Mouse (Mus musculus) liver, postnatal 0 days (tissue): ENCODE data around the gene Asap2. TPM values are rescaled to one million over a fixed set of nuclear protein-coding genes. Genes with fewer than 3 reads are reported as not detected.

Experiments
- ATAC-seq: fragments of 200-750 bp; cut with Nextera tagmentation; 2 replicates; pipeline ENCODE4 v1.8.0; 2017; ENCODE audit warnings: mild to moderate bottlenecking, moderate library complexity
- DNase-seq: peaks from one replicate; pipeline ENCODE4 v3.0.0-alpha.2; 2016
- H3K27ac ChIP-seq: fragments of 300-500 bp; sonication (generic); 2 replicates; pipeline ENCODE4 v1.5.1; 2014; ENCODE audit warnings: antibody characterized with exemption, moderate library complexity, mild to moderate bottlenecking, low read depth
- H3K27me3 ChIP-seq: fragments of 300-500 bp; sonication (generic); 2 replicates; pipeline ENCODE4 v1.6.1; 2014; ENCODE audit warnings: low read length, control low read depth, mixed read lengths; ENCODE audit not compliant: insufficient read depth
- H3K36me3 ChIP-seq: fragments of 300-500 bp; sonication (generic); replicated peaks from 2 replicates; pipeline ENCODE4 v1.6.1; 2014; ENCODE audit warnings: mild to moderate bottlenecking, control low read depth, low read length, moderate library complexity, mixed read lengths; ENCODE audit not compliant: insufficient read depth
- H3K4me1 ChIP-seq: fragments of 300-500 bp; sonication (generic); 2 replicates; pipeline ENCODE4 v1.6.1; 2014; ENCODE audit warnings: antibody characterized with exemption, mild to moderate bottlenecking, control low read depth; ENCODE audit not compliant: insufficient read depth
- H3K4me2 ChIP-seq: fragments of 300-500 bp; sonication (generic); 2 replicates; pipeline ENCODE4 v1.6.1; 2014; ENCODE audit warnings: low read depth, mild to moderate bottlenecking, low read length, moderate library complexity, mixed read lengths
- H3K4me3 ChIP-seq: fragments of 300-500 bp; sonication (generic); 2 replicates; pipeline ENCODE4 v1.5.1; 2014; ENCODE audit warnings: low read depth, low read length
- H3K9ac ChIP-seq: fragments of 300-500 bp; sonication (generic); replicated peaks from 2 replicates; pipeline ENCODE4 v1.6.1; 2014; ENCODE audit warnings: mild to moderate bottlenecking, moderate library complexity
- H3K9me3 ChIP-seq: fragments of 300-500 bp; sonication (generic); 2 replicates; pipeline ENCODE4 v1.6.1; 2016; ENCODE audit warnings: mild to moderate bottlenecking, control low read depth, low read length, mixed read lengths
- CTCF ChIP-seq: sonication (generic); IDR thresholded peaks from 2 replicates; pipeline ENCODE4 v1.5.1; 2016; ENCODE audit warnings: antibody characterized with exemption, low read depth
- EP300 ChIP-seq: IDR thresholded peaks from 2 replicates; pipeline ENCODE4 v1.6.1; 2016; ENCODE audit warnings: antibody characterized with exemption, low read depth, mild to moderate bottlenecking
- WGBS: fragments of 180-500 bp; shearing (Covaris S2); extraction: QIAGEN DNeasy Blood & Tissue Kit; methylation state at CpG from one replicate; pipeline ENCODE4 v1.1.7; 2014; ENCODE audit not compliant: insufficient replicate concordance; 5-methylcytosine and 5-hydroxymethylcytosine counted together
- polyA plus RNA-seq: library from polyadenylated mRNA; unstranded; fragments of >200 nt; fragmentation: Nextera tagmentation; extraction: Ambion mirVana; gene quantifications from 2 replicates; pipeline ENCODE4 v1.2.1, GENCODE M21; 2015

The Asap2 gene
- polyA plus RNA-seq, 1 experiment from 2014 or later: 0.96 TPM

DNA sequence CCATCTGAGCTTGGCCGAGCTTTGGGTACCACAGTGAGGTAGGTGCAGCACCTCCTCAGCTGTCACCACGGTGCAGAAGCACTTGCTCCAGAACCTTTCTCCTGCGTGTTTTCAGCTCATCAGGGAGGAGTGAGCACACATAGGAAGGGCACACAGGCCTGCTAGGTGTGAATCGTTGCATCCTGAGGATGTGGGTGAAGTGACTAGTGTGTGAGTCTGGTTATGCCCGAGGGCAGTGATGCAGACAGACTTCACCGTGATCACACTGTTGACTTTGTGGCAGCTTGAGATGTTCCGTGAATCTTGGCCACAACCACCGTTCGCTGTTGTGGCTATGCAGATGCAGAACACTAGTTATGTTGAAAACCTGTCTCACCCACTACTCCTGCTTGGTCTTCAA is 236.1 kb downstream of the Asap2 start:
- Histone ChIP-seq H3K4me1 (peaks cover 12% of the 10 kb centered on the region), H3K27me3 (no peaks in the 10 kb centered on the region), H3K4me2 (no peak overlapping the region), H3K9ac (no peak overlapping the region), H3K9me3 (no peaks in the 10 kb centered on the region), H3K36me3 (0 out of 2 replicates have a peak, but pooled peaks cover 3% of the 10 kb centered on the region), H3K4me3 (no peak overlapping the region), H3K27ac (no peak overlapping the region)
- DNase-seq (no peak), ATAC-seq (no peak)
- TF ChIP-seq EP300 (no peak), CTCF (no peak)
- 76% methylated on average over 9 of the region's 9 CpGs for WGBS

DNA sequence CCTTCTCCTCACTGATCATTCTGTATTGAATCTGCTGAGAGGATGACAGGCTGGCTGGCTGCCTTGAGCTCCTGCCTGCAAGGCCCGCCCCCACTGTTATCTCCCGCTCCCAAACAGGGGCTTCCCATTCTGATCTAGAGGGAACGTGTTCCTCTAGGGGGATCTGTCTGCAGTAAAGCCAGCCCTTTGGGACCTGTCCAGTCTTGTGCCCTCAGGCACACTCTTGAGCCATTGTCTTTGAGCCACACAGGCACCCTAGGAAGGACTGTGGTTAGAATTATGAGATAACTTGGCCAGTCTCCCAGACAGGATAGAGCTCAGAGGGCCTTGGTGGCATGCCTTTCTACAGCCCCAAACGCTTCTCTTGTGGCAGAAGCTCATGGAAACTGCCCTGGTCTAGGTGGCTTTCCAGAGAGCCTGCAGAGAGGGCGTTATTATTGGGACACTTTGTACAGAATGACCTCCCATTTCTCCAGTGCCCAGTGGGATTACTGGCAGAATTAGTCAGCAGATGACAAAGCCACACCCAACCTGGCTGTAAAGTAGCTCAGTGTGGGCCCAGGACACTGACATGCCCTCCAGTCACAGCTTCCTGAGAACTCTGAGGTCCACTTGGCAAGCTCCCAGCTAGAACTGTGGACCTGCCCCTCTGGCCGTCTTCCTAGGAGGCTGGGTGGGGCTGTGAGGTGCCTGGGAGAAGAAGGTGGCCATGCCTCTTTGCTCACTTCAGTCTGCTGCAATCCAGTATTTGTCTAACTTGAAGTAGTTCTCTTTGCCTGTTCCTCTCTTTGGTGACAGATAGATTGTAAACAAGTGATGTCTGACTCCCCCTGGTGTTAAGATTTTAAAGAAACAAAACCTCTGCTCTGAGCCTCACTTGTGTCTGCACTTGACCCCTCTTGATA is 237.1 kb downstream of the Asap2 start:
- Histone ChIP-seq H3K36me3 (0 out of 2 replicates have a peak, but pooled peaks cover 3% of the 10 kb centered on the region), H3K9ac (no peak overlapping the region), H3K4me2 (no peak overlapping the region), H3K4me1 (peaks cover 12% of the 10 kb centered on the region), H3K4me3 (no peak overlapping the region), H3K27ac (peak overlapping the region; percentile 59), H3K9me3 (no peaks in the 10 kb centered on the region), H3K27me3 (no peaks in the 10 kb centered on the region)
- ATAC-seq (peak; percentile 78), DNase-seq (peak; percentile 63)
- 42% methylated on average over 6 of the region's 6 CpGs for WGBS
- peak; percentile 54 for TF ChIP-seq CTCF
- TF ChIP-seq EP300: peak; percentile 39; the same call in 1 of the 2 replicates

DNA sequence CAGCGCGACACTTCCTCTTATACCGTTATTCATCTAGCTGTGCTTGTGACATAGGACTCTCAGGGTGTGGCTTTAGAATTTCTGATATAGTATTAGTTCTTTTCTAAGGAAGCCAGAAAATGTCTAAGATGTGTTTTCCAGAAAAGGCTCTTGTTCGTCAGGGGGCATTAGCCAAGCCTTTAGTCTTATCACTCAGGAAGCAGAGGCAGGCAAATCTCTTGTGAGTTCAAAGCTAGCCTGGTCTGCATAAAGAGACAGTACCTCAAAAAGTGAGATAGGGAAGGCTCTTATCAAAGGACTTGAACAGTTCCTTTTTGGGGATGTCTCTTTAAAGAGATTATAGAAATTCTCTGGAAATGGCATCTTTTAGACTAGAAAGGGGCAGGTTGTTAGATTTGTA is 238.4 kb downstream of the Asap2 start:
- TF ChIP-seq CTCF (no peak), EP300 (no peak)
- no peak overlapping the region for H3K4me2 ChIP-seq
- WGBS: 39% methylated on average over 4 of the region's 4 CpGs
- no peak for ATAC-seq
- H3K9ac ChIP-seq: no peak overlapping the region
- no peaks in the 10 kb centered on the region for H3K27me3 ChIP-seq
- DNase-seq: no peak
- 0 out of 2 replicates have a peak, but pooled peaks cover 3% of the 10 kb centered on the region for H3K36me3 ChIP-seq
- no peaks in the 10 kb centered on the region for H3K9me3 ChIP-seq
- H3K27ac ChIP-seq: no peak overlapping the region
- no peak overlapping the region for H3K4me3 ChIP-seq
- H3K4me1 ChIP-seq: peaks cover 12% of the 10 kb centered on the region

DNA sequence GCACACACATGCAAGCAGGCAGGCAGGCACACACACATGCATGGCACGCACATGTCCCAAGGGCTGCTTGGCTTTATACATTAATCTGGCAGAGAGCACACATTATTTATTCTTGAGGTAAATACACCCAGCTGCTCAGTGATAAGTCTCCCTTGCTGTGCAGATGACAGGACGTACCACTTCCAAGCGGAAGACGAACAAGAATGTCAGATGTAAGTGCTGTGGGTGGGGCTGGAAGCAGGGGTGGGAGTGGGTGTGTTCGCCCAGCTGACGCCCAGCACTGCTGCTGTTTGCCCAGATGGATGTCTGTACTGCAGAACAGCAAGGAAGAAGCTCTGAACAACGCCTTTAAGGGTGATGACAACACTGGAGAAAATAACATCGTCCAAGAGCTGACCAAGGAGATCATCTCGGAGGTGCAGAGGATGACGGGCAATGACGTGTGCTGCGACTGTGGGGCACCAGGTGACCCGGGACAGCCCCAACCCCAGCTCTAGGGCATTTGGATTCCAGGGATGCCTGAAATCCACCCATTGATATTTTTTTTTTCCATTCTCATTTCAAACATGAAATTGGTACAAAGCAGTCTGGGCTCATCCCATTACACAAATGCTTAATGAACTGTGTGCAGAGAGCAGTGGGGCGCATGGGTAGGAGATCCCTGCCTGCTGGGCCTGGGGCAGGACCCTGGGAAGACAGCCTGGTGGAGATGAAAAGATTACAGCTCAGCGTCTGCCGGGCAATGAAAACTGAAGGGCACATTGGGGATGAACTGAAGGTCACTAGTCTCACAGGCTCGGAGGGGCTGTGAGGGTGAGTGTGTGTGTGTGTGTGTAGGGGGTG is 239.0 kb downstream of the Asap2 start:
- Histone ChIP-seq H3K4me2 (no peak overlapping the region), H3K4me3 (no peak overlapping the region), H3K9me3 (no peaks in the 10 kb centered on the region), H3K4me1 (peaks cover 12% of the 10 kb centered on the region), H3K9ac (no peak overlapping the region), H3K27ac (no peak overlapping the region), H3K27me3 (no peaks in the 10 kb centered on the region), H3K36me3 (0 out of 2 replicates have a peak, but pooled peaks cover 3% of the 10 kb centered on the region)
- DNase-seq (peak; percentile 30), ATAC-seq (peak; percentile 61)
- 64% methylated on average over 17 of the region's 17 CpGs for WGBS
- TF ChIP-seq EP300 (no peak), CTCF (no peak)

- Histone ChIP-seq H3K9me3 (no peaks in the 10 kb centered on the region), H3K4me3 (no peak overlapping the region), H3K9ac (no peak overlapping the region), H3K27me3 (no peaks in the 10 kb centered on the region), H3K27ac (no peak overlapping the region), H3K4me2 (no peak overlapping the region), H3K4me1 (no peaks in the 10 kb centered on the region), H3K36me3 (peaks cover 10% of the 10 kb centered on the region; the same call in 1 of the 2 replicates)
- no peak for ATAC-seq
- TF ChIP-seq EP300 (no peak), CTCF (no peak)
- no peak for DNase-seq
- 72% methylated on average over 7 of the region's 7 CpGs for WGBS
Observed at GRCm38 (mm10) chr12:21233727-21234126, 243.5 kb downstream of the Asap2 start.

DNA sequence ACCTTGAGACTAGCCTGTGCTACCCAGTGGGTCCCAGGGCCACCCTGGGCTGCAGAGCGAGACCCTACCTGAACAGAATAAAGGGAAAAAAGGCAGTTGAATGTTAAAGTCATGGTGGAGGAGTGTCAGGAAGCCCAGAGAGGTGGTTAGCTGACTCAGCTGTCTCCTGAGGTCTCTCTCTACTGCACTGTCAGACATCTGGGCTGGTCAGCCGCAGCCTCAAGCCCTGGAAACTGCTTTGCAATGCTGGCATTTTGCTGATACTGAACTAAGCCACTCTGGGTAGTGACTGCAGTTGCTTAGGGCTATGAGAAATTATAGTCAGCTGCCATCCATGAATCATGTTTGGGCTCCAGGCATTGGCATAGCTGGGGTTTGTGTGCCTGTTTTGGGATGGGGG is 244.3 kb downstream of the Asap2 start:
- no peaks in the 10 kb centered on the region for H3K9me3 ChIP-seq
- DNase-seq (no peak), ATAC-seq (no peak)
- no peaks in the 10 kb centered on the region for H3K27me3 ChIP-seq
- no peak overlapping the region for H3K27ac ChIP-seq
- no peak overlapping the region for H3K9ac ChIP-seq
- 57% methylated on average over 2 of the region's 2 CpGs for WGBS
- no peaks in the 10 kb centered on the region for H3K4me1 ChIP-seq
- peaks cover 14% of the 10 kb centered on the region for H3K36me3 ChIP-seq
- no peak overlapping the region for H3K4me3 ChIP-seq
- TF ChIP-seq EP300 (no peak), CTCF (no peak)
- no peak overlapping the region for H3K4me2 ChIP-seq
